Mouse (Mus musculus): Measurements from ENCODE around the gene Ppm1h. TPM values are rescaled to one million over a fixed set of nuclear protein-coding genes. Genes with fewer than 3 reads are reported as not detected.

The Ppm1h gene
- polyA plus RNA-seq, 1 experiment from 2014 or later, result 19.8 TPM

- ATAC-seq (ENCODE audit: low FRiP score, low TSS enrichment) (no peak), DNase-seq (no peak)
- Histone ChIP-seq H3K9me3 (ENCODE audit: control insufficient read depth, low read length) (no peaks in the 10 kb centered on the region), H3K4me3 (replicated peaks; ENCODE audit: low read depth, low read length) (no peak overlapping the region), H3K27ac (replicated peaks; ENCODE audit: low read depth, low read length) (no peak overlapping the region), H3K4me2 (ENCODE audit: low read length) (no peak overlapping the region), H3K4me1 (ENCODE audit: control insufficient read depth, insufficient read depth, low read length) (no peaks in the 10 kb centered on the region), H3K27me3 (ENCODE audit: control insufficient read depth, insufficient read depth, low read length) (no peaks in the 10 kb centered on the region), H3K9ac (replicated peaks; ENCODE audit: low read length) (no peak overlapping the region), H3K36me3 (ENCODE audit: control insufficient read depth, insufficient read depth, low read length) (no peaks in the 10 kb centered on the region)
- WGBS, result 81% methylated on average over 3 of the region's 3 CpGs
Measured at GRCm38 (mm10) chr10:122870848-122871494, 192.4 kb downstream of the Ppm1h start.

- H3K9me3 ChIP-seq (ENCODE audit: control insufficient read depth, low read length), result no peaks in the 10 kb centered on the region
Measured at GRCm38 (mm10) chr10:122872720-122873119, 194.2 kb downstream of the Ppm1h start.

GRCm38 (mm10) chr10:122876964-122877363, 198.4 kb downstream of the Ppm1h start:
- peaks cover 3% of the 10 kb centered on the region; the same call in 1 of the 2 replicates for H3K4me1 ChIP-seq (ENCODE audit: control insufficient read depth, insufficient read depth, low read length)
- H3K9me3 ChIP-seq (ENCODE audit: control insufficient read depth, low read length), result no peaks in the 10 kb centered on the region
- ATAC-seq (ENCODE audit: low FRiP score, low TSS enrichment) (no peak), DNase-seq (no peak)
- 93% methylated on average over 4 of the region's 4 CpGs for WGBS
- no peaks in the 10 kb centered on the region for H3K36me3 ChIP-seq (ENCODE audit: control insufficient read depth, insufficient read depth, low read length)
- H3K27ac ChIP-seq (replicated peaks; ENCODE audit: low read depth, low read length), result no peak overlapping the region
- H3K4me2 ChIP-seq (ENCODE audit: low read length), result no peak overlapping the region
- no peak overlapping the region for H3K4me3 ChIP-seq (replicated peaks; ENCODE audit: low read depth, low read length)
- H3K27me3 ChIP-seq (ENCODE audit: control insufficient read depth, insufficient read depth, low read length), result no peaks in the 10 kb centered on the region
- no peak overlapping the region for H3K9ac ChIP-seq (replicated peaks; ENCODE audit: low read length)

More at GRCm38 (mm10) chr10:122872720-122873119, 194.2 kb downstream of the Ppm1h start:
- Histone ChIP-seq H3K4me1 (ENCODE audit: control insufficient read depth, insufficient read depth, low read length) (no peaks in the 10 kb centered on the region), H3K36me3 (ENCODE audit: control insufficient read depth, insufficient read depth, low read length) (no peaks in the 10 kb centered on the region), H3K9ac (replicated peaks; ENCODE audit: low read length) (no peak overlapping the region), H3K27me3 (ENCODE audit: control insufficient read depth, insufficient read depth, low read length) (no peaks in the 10 kb centered on the region), H3K27ac (replicated peaks; ENCODE audit: low read depth, low read length) (no peak overlapping the region), H3K4me2 (ENCODE audit: low read length) (no peak overlapping the region), H3K4me3 (replicated peaks; ENCODE audit: low read depth, low read length) (no peak overlapping the region)
- DNase-seq (no peak), ATAC-seq (ENCODE audit: low FRiP score, low TSS enrichment) (no peak)
- 90% methylated on average over 8 of the region's 8 CpGs for WGBS

GRCm38 (mm10) chr10:122877436-122877835, 198.9 kb downstream of the Ppm1h start:
- Histone ChIP-seq H3K9ac (replicated peaks; ENCODE audit: low read length) (no peak overlapping the region), H3K36me3 (ENCODE audit: control insufficient read depth, insufficient read depth, low read length) (no peaks in the 10 kb centered on the region), H3K4me2 (ENCODE audit: low read length) (no peak overlapping the region), H3K4me1 (ENCODE audit: control insufficient read depth, insufficient read depth, low read length) (peaks cover 3% of the 10 kb centered on the region; the same call in 1 of the 2 replicates), H3K9me3 (ENCODE audit: control insufficient read depth, low read length) (no peaks in the 10 kb centered on the region), H3K4me3 (replicated peaks; ENCODE audit: low read depth, low read length) (no peak overlapping the region), H3K27me3 (ENCODE audit: control insufficient read depth, insufficient read depth, low read length) (no peaks in the 10 kb centered on the region), H3K27ac (replicated peaks; ENCODE audit: low read depth, low read length) (no peak overlapping the region)
- ATAC-seq (ENCODE audit: low FRiP score, low TSS enrichment) (no peak), DNase-seq (no peak)
- WGBS, result 95% methylated on average over 2 of the region's 2 CpGs

- no peak for ATAC-seq (ENCODE audit: low FRiP score, low TSS enrichment)
- no peaks in the 10 kb centered on the region for H3K27me3 ChIP-seq (ENCODE audit: control insufficient read depth, insufficient read depth, low read length)
- WGBS, result 60% methylated on average over 10 of the region's 10 CpGs
Measured at GRCm38 (mm10) chr10:122881456-122881855, 202.9 kb downstream of the Ppm1h start.

GRCm38 (mm10) chr10:122882614-122883013, 204.1 kb downstream of the Ppm1h start:
- no peak for DNase-seq
- Histone ChIP-seq H3K27ac (replicated peaks; ENCODE audit: low read depth, low read length) (peak overlapping the region; percentile 99), H3K4me3 (replicated peaks; ENCODE audit: low read depth, low read length) (no peak overlapping the region), H3K27me3 (ENCODE audit: control insufficient read depth, insufficient read depth, low read length) (no peaks in the 10 kb centered on the region), H3K36me3 (ENCODE audit: control insufficient read depth, insufficient read depth, low read length) (no peaks in the 10 kb centered on the region), H3K9me3 (ENCODE audit: control insufficient read depth, low read length) (no peaks in the 10 kb centered on the region), H3K9ac (replicated peaks; ENCODE audit: low read length) (no peak overlapping the region), H3K4me2 (ENCODE audit: low read length) (no peak overlapping the region), H3K4me1 (ENCODE audit: control insufficient read depth, insufficient read depth, low read length) (peaks cover 44% of the 10 kb centered on the region)
- ATAC-seq (ENCODE audit: low FRiP score, low TSS enrichment), result no peak
- 82% methylated on average over 4 of the region's 4 CpGs for WGBS

More at GRCm38 (mm10) chr10:122881456-122881855, 202.9 kb downstream of the Ppm1h start:
- DNase-seq, result peak; percentile 69
- Histone ChIP-seq H3K9ac (replicated peaks; ENCODE audit: low read length) (no peak overlapping the region), H3K4me1 (ENCODE audit: control insufficient read depth, insufficient read depth, low read length) (peaks cover 33% of the 10 kb centered on the region), H3K27ac (replicated peaks; ENCODE audit: low read depth, low read length) (peak overlapping the region; percentile 68), H3K4me2 (ENCODE audit: low read length) (no peak overlapping the region), H3K9me3 (ENCODE audit: control insufficient read depth, low read length) (no peaks in the 10 kb centered on the region), H3K36me3 (ENCODE audit: control insufficient read depth, insufficient read depth, low read length) (no peaks in the 10 kb centered on the region), H3K4me3 (replicated peaks; ENCODE audit: low read depth, low read length) (no peak overlapping the region)

- ATAC-seq (ENCODE audit: low FRiP score, low TSS enrichment), result peak; percentile 88
- H3K27ac ChIP-seq (replicated peaks; ENCODE audit: low read depth, low read length), result peak overlapping the region; percentile 99
- no peaks in the 10 kb centered on the region for H3K9me3 ChIP-seq (ENCODE audit: control insufficient read depth, low read length)
- no peaks in the 10 kb centered on the region for H3K36me3 ChIP-seq (ENCODE audit: control insufficient read depth, insufficient read depth, low read length)
- H3K27me3 ChIP-seq (ENCODE audit: control insufficient read depth, insufficient read depth, low read length), result no peaks in the 10 kb centered on the region
- peaks cover 58% of the 10 kb centered on the region for H3K4me1 ChIP-seq (ENCODE audit: control insufficient read depth, insufficient read depth, low read length)
- H3K4me3 ChIP-seq (replicated peaks; ENCODE audit: low read depth, low read length), result no peak overlapping the region
- DNase-seq, result peak; percentile 90
- WGBS, result 4% methylated on average over 15 of the region's 15 CpGs
- peak overlapping the region; percentile 50 for H3K9ac ChIP-seq (replicated peaks; ENCODE audit: low read length)
- H3K4me2 ChIP-seq (ENCODE audit: low read length), result peak overlapping the region; percentile 26
Measured at GRCm38 (mm10) chr10:122883823-122884743, 205.5 kb downstream of the Ppm1h start.

GRCm38 (mm10) chr10:122885301-122885700, 206.7 kb downstream of the Ppm1h start:
- Histone ChIP-seq H3K27ac (replicated peaks; ENCODE audit: low read depth, low read length) (peak overlapping the region; percentile 99), H3K4me3 (replicated peaks; ENCODE audit: low read depth, low read length) (no peak overlapping the region), H3K36me3 (ENCODE audit: control insufficient read depth, insufficient read depth, low read length) (no peaks in the 10 kb centered on the region), H3K4me2 (ENCODE audit: low read length) (no peak overlapping the region), H3K9ac (replicated peaks; ENCODE audit: low read length) (no peak overlapping the region), H3K9me3 (ENCODE audit: control insufficient read depth, low read length) (no peaks in the 10 kb centered on the region), H3K4me1 (ENCODE audit: control insufficient read depth, insufficient read depth, low read length) (peaks cover 58% of the 10 kb centered on the region), H3K27me3 (ENCODE audit: control insufficient read depth, insufficient read depth, low read length) (no peaks in the 10 kb centered on the region)
- DNase-seq (peak; percentile 41), ATAC-seq (ENCODE audit: low FRiP score, low TSS enrichment) (no peak)
- WGBS, result 68% methylated on average over 5 of the region's 5 CpGs
